Mouse (Mus musculus) layer of hippocampus, postnatal 10 days (tissue): ENCODE measurements at regions not wholly inside any gene's neighbourhood (a gene's known extent, or its start where the extent isn't known, plus 50 kb on each side); places are given as distances from the start of the nearest gene placed in this dataset.

Experiments
- DNase-seq, 2 experiments: peaks; one replicate each; pipeline ENCODE4 v3.0.0; 2021; ENCODE audit warnings: low spot score in 2 of 2

GRCm38 (mm10) chr1:82038171-82038570, 194.7 kb upstream of the Gm9747 start:
- DNase-seq: no peak

- no peak for DNase-seq
These were observed 194.2 kb upstream of the Gm9747 start for GRCm38 (mm10) chr1:82038698-82039097.

GRCm38 (mm10) chr1:82041286-82042050, 191.4 kb upstream of the Gm9747 start:
- DNase-seq: no peak

GRCm38 (mm10) chr1:82042051-82042432, 190.9 kb upstream of the Gm9747 start:
- DNase-seq: no peak

GRCm38 (mm10) chr1:82042527-82042926, 190.4 kb upstream of the Gm9747 start:
- no peak for DNase-seq

- DNase-seq: no peak
These were observed 166.6 kb upstream of the Gm9747 start for GRCm38 (mm10) chr1:82066291-82066690.

- DNase-seq: no peak
These were observed 164.3 kb upstream of the Gm9747 start for GRCm38 (mm10) chr1:82068571-82068970.

- no peak for DNase-seq
These were observed 162.5 kb upstream of the Gm9747 start for GRCm38 (mm10) chr1:82070181-82071109.

- no peak for DNase-seq
These were observed 143.6 kb upstream of the Gm9747 start for GRCm38 (mm10) chr1:82089136-82089839.

GRCm38 (mm10) chr1:82095101-82095500, 137.8 kb upstream of the Gm9747 start:
- no peak for DNase-seq

- DNase-seq: no peak
These were observed 126.2 kb upstream of the Gm9747 start for GRCm38 (mm10) chr1:82106756-82107155.

GRCm38 (mm10) chr1:82110071-82110635, 122.8 kb upstream of the Gm9747 start:
- DNase-seq: no peak

- no peak for DNase-seq
These were observed 120.5 kb upstream of the Gm9747 start for GRCm38 (mm10) chr1:82112401-82112800.

GRCm38 (mm10) chr1:82124503-82124902, 108.4 kb upstream of the Gm9747 start:
- no peak for DNase-seq

GRCm38 (mm10) chr1:82129700-82130275, 103.1 kb upstream of the Gm9747 start:
- no peak for DNase-seq

GRCm38 (mm10) chr1:82132536-82132935, 100.4 kb upstream of the Gm9747 start:
- no peak for DNase-seq

GRCm38 (mm10) chr1:82134938-82135337, 98.0 kb upstream of the Gm9747 start:
- DNase-seq: no peak

- DNase-seq: no peak
These were observed 97.1 kb upstream of the Gm9747 start for GRCm38 (mm10) chr1:82135761-82136331.

- DNase-seq: no peak
These were observed 87.7 kb upstream of the Gm9747 start for GRCm38 (mm10) chr1:82145256-82145655.
